Mouse (Mus musculus): Measurements from ENCODE around the gene Hoxa2.

- TF ChIP-seq CTCF (conservative IDR thresholded peaks at IDR 0.05; ENCODE audit: low read length) (no peak), POU5F1 (IDR thresholded peaks at IDR 0.05; ENCODE audit: borderline replicate concordance, low read length) (no peak), NANOG (IDR thresholded peaks at IDR 0.05; ENCODE audit: borderline replicate concordance, low read length) (no peak)
These were observed 6.2 kb downstream of the Hoxa2 start, which contains the start of gene Hoxa1 for GRCm38 (mm10) chr6:52158276-52159051.

Measured in E14TG2a.4 (cell line).